Mouse (Mus musculus): ENCODE data around the gene Mtif3. TPM values are rescaled to one million over a fixed set of nuclear protein-coding genes. Genes with fewer than 3 reads are reported as not detected.

Mtif3 gene
- polyA plus RNA-seq, 1 experiment from 2014 or later: 26.1 TPM

- no peak overlapping the region for H3K27ac ChIP-seq (replicated peaks; ENCODE audit: low read depth, low read length)
- H3K4me1 ChIP-seq (ENCODE audit: control insufficient read depth, insufficient read depth, low read length): no peaks in the 10 kb centered on the region
- ATAC-seq (ENCODE audit: low read depth): peak; percentile 82; the same call in 1 of the 2 replicates
- H3K36me3 ChIP-seq (ENCODE audit: control insufficient read depth, insufficient read depth, low read length): no peaks in the 10 kb centered on the region
- WGBS: 28% methylated on average over 8 of the region's 8 CpGs
- H3K9me3 ChIP-seq (ENCODE audit: control insufficient read depth, low read length): no peaks in the 10 kb centered on the region
- no peak overlapping the region for H3K4me3 ChIP-seq (ENCODE audit: low read depth, low read length)
- DNase-seq (ENCODE audit: low spot score): peak; percentile 81
- H3K27me3 ChIP-seq (replicated peaks; ENCODE audit: control insufficient read depth, insufficient read depth, low read length): no peaks in the 10 kb centered on the region; the same call in 1 of the 2 replicates
- no peak overlapping the region for H3K9ac ChIP-seq (ENCODE audit: low read depth, low read length)
- no peak overlapping the region for H3K4me2 ChIP-seq (ENCODE audit: low read depth, low read length)
These were observed 59.2 kb downstream of the Mtif3 start for GRCm38 (mm10) chr5:146904404-146904803.

Other genes with a start within 250 kb of the Mtif3 start
- 14.0 and 14.2 TPM in 2 replicates for gene Usp12, start 168.8 kb downstream of the Mtif3 start, polyA plus RNA-seq (2014; fragmentation: Nextera tagmentation; extraction: Ambion mirVana)
- gene Rpl21, start 130.9 kb downstream of the Mtif3 start, polyA plus RNA-seq (2014; fragmentation: Nextera tagmentation; extraction: Ambion mirVana): 666 and 723 TPM in 2 replicates
- gene Rasl11a, start 118.7 kb downstream of the Mtif3 start, polyA plus RNA-seq (2014; fragmentation: Nextera tagmentation; extraction: Ambion mirVana): 8.5 and 9.5 TPM in 2 replicates
- gene Gtf3a, start 15.1 kb downstream of the Mtif3 start, polyA plus RNA-seq (2014; fragmentation: Nextera tagmentation; extraction: Ambion mirVana): 86.0 and 95.2 TPM in 2 replicates
- gene Lnx2, start 112.8 kb upstream of the Mtif3 start, polyA plus RNA-seq (2014; fragmentation: Nextera tagmentation; extraction: Ambion mirVana): 13.7 and 13.9 TPM in 2 replicates
- gene Polr1d, start 113.2 kb upstream of the Mtif3 start, polyA plus RNA-seq (2014; fragmentation: Nextera tagmentation; extraction: Ambion mirVana): 138 and 147 TPM in 2 replicates
- gene Gsx1, start 224.9 kb upstream of the Mtif3 start, polyA plus RNA-seq (2014; fragmentation: Nextera tagmentation; extraction: Ambion mirVana): not detected in 2 replicates